Mouse (Mus musculus): ENCODE results near the gene Mif. TPM values are rescaled to one million over a fixed set of nuclear protein-coding genes. Genes with fewer than 3 reads are reported as not detected.
A peak's percentile ranks its signal among the peaks of the same experiment; 100 is the strongest.

Gene Mif
- polyA plus RNA-seq, 1 experiment = 1,693 TPM

DNA sequence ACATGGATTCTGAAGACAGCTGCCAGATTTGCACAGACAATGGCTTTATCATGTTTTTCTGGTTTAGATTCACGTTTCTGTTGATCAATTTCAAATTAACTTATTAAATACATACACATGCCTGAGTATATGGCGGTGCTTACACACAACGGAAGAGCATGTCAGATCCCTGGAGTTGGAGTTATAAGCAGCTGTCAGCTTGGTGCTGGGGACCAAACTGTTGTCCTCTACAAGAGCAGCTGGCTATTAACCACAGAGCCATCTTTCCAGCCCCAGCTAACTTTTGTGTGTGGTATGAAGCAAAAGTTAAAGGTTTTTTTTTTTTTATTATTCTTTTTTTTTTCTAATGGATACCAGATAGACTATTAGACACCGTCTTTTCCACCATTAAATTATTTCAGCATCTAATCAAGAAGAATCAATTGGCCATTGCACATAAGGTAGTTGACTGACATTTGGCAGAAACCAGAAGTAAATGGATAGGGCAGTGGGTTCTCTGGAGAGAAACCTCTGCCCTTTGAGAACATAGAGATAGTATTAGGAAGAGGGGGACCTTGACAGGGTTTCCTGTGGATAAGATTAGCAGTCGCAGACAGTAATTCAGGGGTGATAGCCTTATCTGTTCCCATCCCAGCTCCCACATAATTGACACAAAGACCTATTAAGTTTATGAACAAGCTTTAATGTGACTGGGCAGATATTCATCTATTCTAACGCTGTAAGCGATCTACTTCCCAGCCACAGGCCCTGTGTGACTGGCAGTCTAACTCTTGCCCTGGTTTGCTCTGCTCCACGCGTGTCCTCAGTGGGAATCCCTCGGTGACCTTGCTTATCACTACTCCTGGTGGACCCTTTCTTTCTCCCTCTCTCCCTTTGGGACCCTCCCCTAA is 12.2 kb upstream of the Mif start:
- no peak for TF ChIP-seq CTCF (IDR thresholded peaks at IDR 0.05; ENCODE audit: borderline replicate concordance, extremely low read depth, insufficient read depth, insufficient read length)
- no peak for TF ChIP-seq POLR2A (IDR thresholded peaks at IDR 0.05; ENCODE audit: borderline replicate concordance, extremely low read depth, insufficient read depth, insufficient read length, poor library complexity, severe bottlenecking)
- DNase-seq (ENCODE audit: low read depth) = no peak

DNA sequence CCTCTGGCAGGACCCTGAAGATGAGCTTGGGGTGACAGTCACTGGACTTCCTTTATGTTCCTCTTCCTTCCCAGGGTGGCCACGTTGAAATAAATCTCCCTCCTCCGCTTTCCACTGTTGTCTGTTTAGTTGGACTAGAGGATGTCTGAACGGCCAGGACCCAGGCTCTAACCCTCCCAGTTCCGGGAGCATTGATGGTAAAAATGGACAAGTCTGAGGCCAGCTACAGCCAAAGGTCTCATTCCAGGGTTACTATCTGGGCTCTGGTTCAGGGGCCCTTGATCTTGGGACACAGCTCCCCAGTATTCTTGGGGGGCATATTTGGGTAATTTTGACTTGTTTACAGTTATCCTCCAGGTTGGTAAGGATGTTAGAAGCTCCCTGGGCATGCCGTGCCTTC is 1.5 kb upstream of the Mif start:
- DNase-seq (ENCODE audit: low read depth) = no peak
- TF ChIP-seq CTCF (IDR thresholded peaks at IDR 0.05; ENCODE audit: borderline replicate concordance, extremely low read depth, insufficient read depth, insufficient read length) (no peak), POLR2A (IDR thresholded peaks at IDR 0.05; ENCODE audit: borderline replicate concordance, extremely low read depth, insufficient read depth, insufficient read length, poor library complexity, severe bottlenecking) (no peak)

DNA sequence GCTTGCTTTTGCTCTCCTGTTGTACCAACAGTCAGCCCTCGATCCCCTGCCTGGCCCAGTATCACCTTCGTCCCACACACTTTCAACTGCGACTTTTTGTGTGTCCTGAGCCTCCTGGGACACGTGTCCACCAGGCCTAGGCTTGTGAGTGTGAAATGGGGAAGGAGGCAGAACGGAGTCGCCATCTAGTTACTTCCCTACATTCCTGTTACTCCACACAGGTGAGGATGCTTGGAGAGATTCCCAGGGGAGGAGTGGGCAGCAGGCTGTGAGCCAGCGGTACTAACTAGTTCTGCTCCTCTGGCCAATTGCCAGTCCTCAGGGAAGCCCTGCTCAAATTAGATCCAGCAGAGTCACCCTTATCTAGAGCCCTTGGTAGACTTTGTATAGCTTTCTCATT is 706 bp upstream of the Mif start:
- DNase-seq (ENCODE audit: low read depth) = peak; percentile 63
- TF ChIP-seq CTCF (IDR thresholded peaks at IDR 0.05; ENCODE audit: borderline replicate concordance, extremely low read depth, insufficient read depth, insufficient read length) = no peak
- TF ChIP-seq POLR2A (IDR thresholded peaks at IDR 0.05; ENCODE audit: borderline replicate concordance, extremely low read depth, insufficient read depth, insufficient read length, poor library complexity, severe bottlenecking) = no peak

DNA sequence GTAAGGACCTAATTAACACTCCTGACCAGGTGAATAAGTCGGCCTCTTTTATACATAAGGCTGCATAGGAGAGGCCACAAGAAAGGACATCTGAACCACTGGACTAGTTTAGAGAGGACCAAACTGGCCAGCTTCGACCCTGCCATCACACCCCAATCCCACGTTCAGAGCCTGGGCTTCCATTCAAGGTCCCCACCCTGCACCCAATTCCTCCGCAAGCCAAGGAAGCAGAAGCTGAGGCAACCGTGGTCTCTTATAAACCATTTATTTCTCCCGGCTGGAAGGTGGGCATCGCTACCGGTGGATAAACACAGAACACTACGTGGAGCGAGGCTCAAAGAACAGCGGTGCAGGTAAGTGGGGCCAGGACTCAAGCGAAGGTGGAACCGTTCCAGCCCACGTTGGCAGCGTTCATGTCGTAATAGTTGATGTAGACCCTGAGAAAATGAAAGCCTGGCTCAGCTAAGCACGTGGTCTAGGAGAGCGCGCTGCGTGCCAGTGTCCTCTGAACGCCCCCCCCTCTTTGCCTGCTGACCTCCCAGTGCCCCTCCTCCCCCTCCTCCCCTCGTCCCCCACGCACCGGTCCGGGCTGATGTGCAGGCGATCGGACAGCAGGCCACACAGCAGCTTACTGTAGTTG is 813 bp downstream of the Mif start:
- TF ChIP-seq CTCF (IDR thresholded peaks at IDR 0.05; ENCODE audit: borderline replicate concordance, extremely low read depth, insufficient read depth, insufficient read length) (no peak), POLR2A (IDR thresholded peaks at IDR 0.05; ENCODE audit: borderline replicate concordance, extremely low read depth, insufficient read depth, insufficient read length, poor library complexity, severe bottlenecking) (no peak)
- peak; percentile 81 for DNase-seq (ENCODE audit: low read depth)

DNA sequence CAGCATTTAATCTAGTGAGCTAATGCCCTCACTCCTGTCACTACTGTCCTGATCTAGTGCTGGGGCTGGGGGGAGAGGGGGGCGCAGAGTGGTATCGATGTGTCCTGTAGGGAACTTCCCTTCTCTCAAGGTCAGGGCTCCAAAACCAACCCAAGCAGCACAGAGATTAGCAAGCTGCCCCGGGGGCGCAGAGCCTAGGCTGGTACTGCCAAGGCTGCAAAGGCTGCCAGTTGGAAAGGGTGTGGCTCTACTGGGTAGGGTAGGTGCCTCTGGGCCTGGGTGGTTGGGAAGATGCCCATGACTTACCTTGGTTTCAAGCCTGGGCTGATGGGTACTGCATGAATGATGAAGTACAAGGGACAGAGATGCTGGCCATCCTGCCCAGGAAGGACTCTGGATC is 2.4 kb downstream of the Mif start:
- TF ChIP-seq CTCF (IDR thresholded peaks at IDR 0.05; ENCODE audit: borderline replicate concordance, extremely low read depth, insufficient read depth, insufficient read length) = no peak
- no peak for TF ChIP-seq POLR2A (IDR thresholded peaks at IDR 0.05; ENCODE audit: borderline replicate concordance, extremely low read depth, insufficient read depth, insufficient read length, poor library complexity, severe bottlenecking)
- DNase-seq (ENCODE audit: low read depth) = no peak

DNA sequence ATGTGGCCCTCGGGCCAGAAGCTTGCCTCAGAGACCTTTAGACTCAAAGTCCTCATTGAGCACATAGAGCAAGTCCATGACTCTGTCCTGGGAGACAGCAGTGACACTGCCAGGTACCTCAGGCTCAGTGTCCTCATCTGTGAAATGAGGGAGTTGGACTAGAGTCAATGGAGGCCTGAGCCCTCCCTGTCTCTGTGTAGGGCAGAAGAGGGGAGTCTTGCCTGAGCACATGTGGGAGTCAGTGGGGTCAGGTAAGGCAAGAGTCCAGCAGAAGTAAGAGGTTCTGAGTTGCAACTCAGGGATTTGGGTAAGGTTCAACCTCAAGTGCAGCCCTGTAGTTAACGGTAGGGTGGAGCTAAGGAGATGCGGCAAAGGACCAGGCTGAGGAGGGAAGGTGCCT is 3.1 kb downstream of the Mif start:
- TF ChIP-seq POLR2A (IDR thresholded peaks at IDR 0.05; ENCODE audit: borderline replicate concordance, extremely low read depth, insufficient read depth, insufficient read length, poor library complexity, severe bottlenecking) (no peak), CTCF (IDR thresholded peaks at IDR 0.05; ENCODE audit: borderline replicate concordance, extremely low read depth, insufficient read depth, insufficient read length) (no peak)
- DNase-seq (ENCODE audit: low read depth) = no peak

DNA sequence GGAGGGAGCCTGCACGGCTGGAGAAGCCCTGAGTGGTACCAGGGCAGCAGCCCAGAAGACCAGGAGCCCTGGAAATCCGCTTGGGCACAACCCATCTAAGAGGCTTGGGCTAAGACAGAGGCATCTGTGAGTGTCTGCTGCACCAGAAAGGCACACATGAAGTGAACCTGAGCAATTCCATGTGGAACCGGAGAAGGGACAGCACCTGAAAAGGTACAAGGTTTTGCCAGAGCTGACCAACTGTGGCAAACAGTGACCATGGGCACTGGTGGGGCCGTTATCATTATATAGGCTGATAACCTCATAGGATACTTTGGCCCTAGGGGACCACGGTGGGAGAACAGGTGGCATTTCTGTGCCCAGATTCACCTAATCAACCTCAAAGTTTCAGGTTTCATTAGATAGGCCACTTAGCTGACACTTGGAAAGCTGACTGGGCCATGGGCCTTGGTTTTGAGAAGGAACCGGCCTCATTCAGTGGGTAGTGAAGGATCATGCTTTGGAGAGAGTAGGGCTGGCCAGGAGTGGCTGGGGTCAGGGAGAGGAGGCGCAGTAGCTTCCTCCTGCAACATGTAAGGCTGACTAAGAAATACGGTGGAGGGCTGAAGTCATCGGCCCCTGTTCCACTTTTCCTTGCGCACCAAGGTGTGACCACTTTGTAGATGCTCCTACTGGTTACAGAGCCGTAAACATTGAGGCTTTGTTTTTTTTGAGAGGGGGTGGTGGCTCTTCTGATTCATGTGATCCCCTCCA is 3.7 kb downstream of the Mif start:
- TF ChIP-seq CTCF (IDR thresholded peaks at IDR 0.05; ENCODE audit: borderline replicate concordance, extremely low read depth, insufficient read depth, insufficient read length) = no peak
- TF ChIP-seq POLR2A (IDR thresholded peaks at IDR 0.05; ENCODE audit: borderline replicate concordance, extremely low read depth, insufficient read depth, insufficient read length, poor library complexity, severe bottlenecking) = no peak
- DNase-seq (ENCODE audit: low read depth) = no peak

DNA sequence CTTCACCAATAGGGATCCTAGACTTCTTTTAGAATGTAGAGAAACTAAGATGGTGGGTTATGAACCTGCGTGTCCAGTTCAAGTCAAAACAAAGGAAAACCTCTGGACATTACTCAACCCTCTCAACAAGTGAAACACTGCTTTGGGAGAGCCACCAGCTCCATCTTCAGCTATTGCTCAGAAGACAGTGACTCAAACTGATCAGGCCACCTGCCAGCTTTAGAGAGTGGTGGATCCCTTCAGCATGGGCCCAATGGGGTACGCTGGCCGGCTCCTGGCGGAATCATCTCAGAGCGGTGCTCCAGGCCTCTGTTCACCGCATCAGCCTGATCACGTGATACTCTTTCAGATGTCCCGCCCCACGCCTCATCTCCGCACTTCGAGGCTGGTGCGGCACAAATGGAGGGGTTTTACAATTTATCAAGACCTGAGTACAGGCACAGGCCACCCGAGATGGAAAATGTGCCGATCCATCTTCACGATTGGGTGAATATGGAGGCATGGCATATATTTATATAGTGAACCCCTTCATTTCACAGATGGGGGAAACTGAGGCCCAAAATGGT is 4.5 kb downstream of the Mif start:
- no peak for TF ChIP-seq POLR2A (IDR thresholded peaks at IDR 0.05; ENCODE audit: borderline replicate concordance, extremely low read depth, insufficient read depth, insufficient read length, poor library complexity, severe bottlenecking)
- no peak for DNase-seq (ENCODE audit: low read depth)

DNA sequence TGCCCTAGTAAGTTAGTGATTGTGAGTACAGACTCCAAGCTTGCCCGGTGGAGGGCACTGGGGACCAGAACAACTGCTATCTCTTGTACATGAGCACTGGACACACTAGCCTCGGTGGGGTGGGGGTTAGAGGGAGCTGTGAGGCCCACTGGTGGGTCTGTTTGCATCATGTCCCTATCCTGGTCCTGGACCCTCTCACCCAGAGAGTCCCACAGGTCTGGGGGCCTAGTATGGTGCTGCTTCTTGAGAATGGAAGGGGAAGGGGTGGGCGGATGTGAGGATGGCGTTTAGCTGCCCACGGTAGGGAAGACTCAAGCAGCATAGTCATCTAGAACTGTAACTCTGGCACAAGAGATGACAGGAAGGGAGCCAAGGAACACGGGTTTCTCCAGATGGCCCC is 5.2 kb downstream of the Mif start:
- no peak for DNase-seq (ENCODE audit: low read depth)
- TF ChIP-seq POLR2A (IDR thresholded peaks at IDR 0.05; ENCODE audit: borderline replicate concordance, extremely low read depth, insufficient read depth, insufficient read length, poor library complexity, severe bottlenecking) (no peak), CTCF (IDR thresholded peaks at IDR 0.05; ENCODE audit: borderline replicate concordance, extremely low read depth, insufficient read depth, insufficient read length) (no peak)

DNA sequence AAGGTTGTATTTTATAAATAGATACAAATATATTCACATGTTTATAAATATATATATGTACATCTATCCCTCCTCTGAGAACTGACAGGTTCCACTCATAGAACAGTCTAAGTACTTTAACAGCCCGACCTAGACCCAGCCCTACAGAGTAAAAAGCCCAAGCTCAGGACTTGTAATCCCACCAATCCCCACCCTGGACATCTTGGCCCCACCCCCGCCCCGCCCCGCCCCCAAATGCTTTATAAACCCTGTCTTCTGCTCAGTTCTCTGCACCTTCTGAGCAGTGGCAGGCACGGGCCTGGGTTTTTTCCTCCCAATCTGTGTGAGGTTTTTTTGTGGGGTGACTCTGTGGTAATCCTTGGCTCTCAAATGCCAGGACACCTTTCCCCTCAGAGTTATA is 5.9 kb downstream of the Mif start:
- TF ChIP-seq CTCF (IDR thresholded peaks at IDR 0.05; ENCODE audit: borderline replicate concordance, extremely low read depth, insufficient read depth, insufficient read length) (no peak), POLR2A (IDR thresholded peaks at IDR 0.05; ENCODE audit: borderline replicate concordance, extremely low read depth, insufficient read depth, insufficient read length, poor library complexity, severe bottlenecking) (no peak)
- DNase-seq (ENCODE audit: low read depth) = no peak

DNA sequence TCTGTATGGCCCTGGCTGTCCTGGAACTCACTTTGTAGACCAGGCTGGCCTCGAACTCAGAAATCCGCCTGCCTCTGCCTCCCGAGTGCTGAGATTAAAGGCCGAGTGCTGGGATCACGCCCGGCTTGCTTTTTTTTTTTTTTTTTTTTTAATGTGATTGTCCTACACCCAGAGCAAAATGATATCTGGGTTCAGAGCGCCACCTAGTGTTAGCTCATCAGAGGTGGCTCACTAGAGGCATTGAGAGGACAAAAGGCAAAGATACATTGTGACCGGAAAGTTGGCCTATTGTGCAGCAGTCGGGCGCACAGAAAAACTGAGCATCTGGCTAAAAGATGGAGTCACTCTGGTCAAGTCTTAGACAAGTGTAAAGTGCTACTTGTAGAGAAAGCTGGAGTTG is 6.6 kb downstream of the Mif start:
- no peak for TF ChIP-seq POLR2A (IDR thresholded peaks at IDR 0.05; ENCODE audit: borderline replicate concordance, extremely low read depth, insufficient read depth, insufficient read length, poor library complexity, severe bottlenecking)
- TF ChIP-seq CTCF (IDR thresholded peaks at IDR 0.05; ENCODE audit: borderline replicate concordance, extremely low read depth, insufficient read depth, insufficient read length) = peak; percentile 74; the same call in 1 of the 2 replicates
- peak; percentile 87 for DNase-seq (ENCODE audit: low read depth)
